Mouse (Mus musculus): ENCODE data around the gene Steap4. TPM values are rescaled to one million over a fixed set of nuclear protein-coding genes. Genes with fewer than 3 reads are reported as not detected.

Gene Steap4
- polyA plus RNA-seq, 1 experiment, result not detected

- 31% methylated on average over 2 of the region's 2 CpGs for WGBS
These were observed 26.2 kb upstream of the Steap4 start for GRCm38 (mm10) chr5:7933933-7934675.

GRCm38 (mm10) chr5:7954838-7955237 is 5.4 kb upstream of the Steap4 start:
- no peak overlapping the region for H3K4me3 ChIP-seq (ENCODE audit: insufficient read depth, low read depth, low read length)
- no peak for TF ChIP-seq POLR2A (IDR thresholded peaks at IDR 0.05; ENCODE audit: insufficient read depth, low read depth, low read length)
- no peak for TF ChIP-seq CTCF (IDR thresholded peaks at IDR 0.05; ENCODE audit: insufficient read depth, low read depth, low read length)
- WGBS, result 87% methylated on average over 2 of the region's 2 CpGs
- no peak overlapping the region for H3K27ac ChIP-seq (ENCODE audit: insufficient read depth, low read depth, low read length)
- no peaks in the 10 kb centered on the region for H3K4me1 ChIP-seq (ENCODE audit: control insufficient read depth, insufficient read depth, low read length)

More at GRCm38 (mm10) chr5:7933933-7934675, 26.2 kb upstream of the Steap4 start:
- Histone ChIP-seq H3K4me3 (ENCODE audit: insufficient read depth, low read depth, low read length) (no peak overlapping the region), H3K4me1 (ENCODE audit: control insufficient read depth, insufficient read depth, low read length) (no peaks in the 10 kb centered on the region), H3K27ac (ENCODE audit: insufficient read depth, low read depth, low read length) (no peak overlapping the region)
- no peak for TF ChIP-seq POLR2A (IDR thresholded peaks at IDR 0.05; ENCODE audit: insufficient read depth, low read depth, low read length)

GRCm38 (mm10) chr5:7955371-7955966 is 4.8 kb upstream of the Steap4 start:
- 39% methylated on average over 5 of the region's 5 CpGs for WGBS
- TF ChIP-seq CTCF (IDR thresholded peaks at IDR 0.05; ENCODE audit: insufficient read depth, low read depth, low read length) (no peak), POLR2A (IDR thresholded peaks at IDR 0.05; ENCODE audit: insufficient read depth, low read depth, low read length) (no peak)
- peaks cover 5% of the 10 kb centered on the region for H3K4me1 ChIP-seq (ENCODE audit: control insufficient read depth, insufficient read depth, low read length)
- no peak overlapping the region for H3K27ac ChIP-seq (ENCODE audit: insufficient read depth, low read depth, low read length)
- no peak overlapping the region for H3K4me3 ChIP-seq (ENCODE audit: insufficient read depth, low read depth, low read length)

GRCm38 (mm10) chr5:7958061-7958460 is 2.2 kb upstream of the Steap4 start:
- WGBS, result 99% methylated on average over 4 of the region's 4 CpGs

GRCm38 (mm10) chr5:7959286-7959685 is 971 bp upstream of the Steap4 start:
- Histone ChIP-seq H3K4me1 (ENCODE audit: control insufficient read depth, insufficient read depth, low read length) (peaks cover 5% of the 10 kb centered on the region), H3K4me3 (ENCODE audit: insufficient read depth, low read depth, low read length) (no peak overlapping the region), H3K27ac (ENCODE audit: insufficient read depth, low read depth, low read length) (no peak overlapping the region)
- WGBS, result 93% methylated on average over 6 of the region's 6 CpGs
- TF ChIP-seq CTCF (IDR thresholded peaks at IDR 0.05; ENCODE audit: insufficient read depth, low read depth, low read length) (no peak), POLR2A (IDR thresholded peaks at IDR 0.05; ENCODE audit: insufficient read depth, low read depth, low read length) (no peak)

More at GRCm38 (mm10) chr5:7958061-7958460, 2.2 kb upstream of the Steap4 start:
- Histone ChIP-seq H3K27ac (ENCODE audit: insufficient read depth, low read depth, low read length) (no peak overlapping the region), H3K4me1 (ENCODE audit: control insufficient read depth, insufficient read depth, low read length) (peaks cover 5% of the 10 kb centered on the region), H3K4me3 (ENCODE audit: insufficient read depth, low read depth, low read length) (no peak overlapping the region)
- TF ChIP-seq POLR2A (IDR thresholded peaks at IDR 0.05; ENCODE audit: insufficient read depth, low read depth, low read length), result no peak
- TF ChIP-seq CTCF (IDR thresholded peaks at IDR 0.05; ENCODE audit: insufficient read depth, low read depth, low read length), result no peak

GRCm38 (mm10) chr5:7961113-7961512 is 856 bp downstream of the Steap4 start:
- H3K4me3 ChIP-seq (ENCODE audit: insufficient read depth, low read depth, low read length), result no peak overlapping the region
- TF ChIP-seq POLR2A (IDR thresholded peaks at IDR 0.05; ENCODE audit: insufficient read depth, low read depth, low read length) (no peak), CTCF (IDR thresholded peaks at IDR 0.05; ENCODE audit: insufficient read depth, low read depth, low read length) (no peak)
- 91% methylated on average over 7 of the region's 7 CpGs for WGBS
- peaks cover 5% of the 10 kb centered on the region for H3K4me1 ChIP-seq (ENCODE audit: control insufficient read depth, insufficient read depth, low read length)
- no peak overlapping the region for H3K27ac ChIP-seq (ENCODE audit: insufficient read depth, low read depth, low read length)

GRCm38 (mm10) chr5:7965281-7965680 is 5.0 kb downstream of the Steap4 start:
- Histone ChIP-seq H3K4me1 (ENCODE audit: control insufficient read depth, insufficient read depth, low read length) (peaks cover 1% of the 10 kb centered on the region), H3K27ac (ENCODE audit: insufficient read depth, low read depth, low read length) (no peak overlapping the region), H3K4me3 (ENCODE audit: insufficient read depth, low read depth, low read length) (no peak overlapping the region)
- TF ChIP-seq POLR2A (IDR thresholded peaks at IDR 0.05; ENCODE audit: insufficient read depth, low read depth, low read length) (no peak), CTCF (IDR thresholded peaks at IDR 0.05; ENCODE audit: insufficient read depth, low read depth, low read length) (no peak)
- 40% methylated on average over 3 of the region's 3 CpGs for whole genome bisulfite sequencing

GRCm38 (mm10) chr5:7968152-7968551 is 7.9 kb downstream of the Steap4 start:
- Histone ChIP-seq H3K4me3 (ENCODE audit: insufficient read depth, low read depth, low read length) (no peak overlapping the region), H3K4me1 (ENCODE audit: control insufficient read depth, insufficient read depth, low read length) (no peaks in the 10 kb centered on the region), H3K27ac (ENCODE audit: insufficient read depth, low read depth, low read length) (no peak overlapping the region)
- 62% methylated on average over 5 of the region's 5 CpGs for WGBS
- no peak for TF ChIP-seq POLR2A (IDR thresholded peaks at IDR 0.05; ENCODE audit: insufficient read depth, low read depth, low read length)
- no peak for TF ChIP-seq CTCF (IDR thresholded peaks at IDR 0.05; ENCODE audit: insufficient read depth, low read depth, low read length)

GRCm38 (mm10) chr5:7972266-7972665 is 12.0 kb downstream of the Steap4 start:
- WGBS, result 90% methylated on average over 2 of the region's 2 CpGs
- TF ChIP-seq CTCF (IDR thresholded peaks at IDR 0.05; ENCODE audit: insufficient read depth, low read depth, low read length) (no peak), POLR2A (IDR thresholded peaks at IDR 0.05; ENCODE audit: insufficient read depth, low read depth, low read length) (no peak)
- no peak overlapping the region for H3K27ac ChIP-seq (ENCODE audit: insufficient read depth, low read depth, low read length)
- H3K4me3 ChIP-seq (ENCODE audit: insufficient read depth, low read depth, low read length), result no peak overlapping the region
- H3K4me1 ChIP-seq (ENCODE audit: control insufficient read depth, insufficient read depth, low read length), result no peaks in the 10 kb centered on the region

Measured in olfactory bulb, adult 2 months (tissue).